Mouse (Mus musculus) lung, postnatal 0 days (tissue): Measurements from ENCODE around the gene Ttc38. TPM values are rescaled to one million over a fixed set of nuclear protein-coding genes. Genes with fewer than 3 reads are reported as not detected.
"Not testable (repeated sequence)": the region's sequence is repeated elsewhere in the genome, so short reads cannot be mapped to it uniquely, and the experiment has no call there.

Experiments
- ATAC-seq: fragments of 200-750 bp; cut with Nextera tagmentation; 2 replicates; pipeline ENCODE4 v1.8.0; 2017; ENCODE audit warnings: moderate library complexity
- DNase-seq: peaks from one replicate; pipeline ENCODE4 v3.0.0-alpha.2; 2016; ENCODE audit warnings: low spot score
- H3K27ac ChIP-seq: fragments of 300-500 bp; sonication (generic); 2 replicates; pipeline ENCODE4 v1.5.1; 2014; ENCODE audit warnings: antibody characterized with exemption, mild to moderate bottlenecking, low read length, mixed read lengths
- H3K27me3 ChIP-seq: fragments of 300-500 bp; sonication (generic); replicated peaks from 2 replicates; pipeline ENCODE4 v1.6.1; 2014; ENCODE audit warnings: low read length, mixed read lengths; ENCODE audit not compliant: insufficient read depth
- H3K36me3 ChIP-seq: fragments of 300-500 bp; sonication (generic); 2 replicates; pipeline ENCODE4 v1.6.1; 2014; ENCODE audit warnings: low read length, mixed read lengths; ENCODE audit not compliant: insufficient read depth
- H3K4me1 ChIP-seq: fragments of 300-500 bp; sonication (generic); 2 replicates; pipeline ENCODE4 v1.6.1; 2014; ENCODE audit warnings: antibody characterized with exemption, low read depth, low read length, mixed read lengths; ENCODE audit not compliant: insufficient read depth
- H3K4me2 ChIP-seq: fragments of 300-500 bp; sonication (generic); replicated peaks from 2 replicates; pipeline ENCODE4 v1.6.1; 2014; ENCODE audit warnings: low read depth, mild to moderate bottlenecking, low read length, moderate library complexity, mixed read lengths
- H3K4me3 ChIP-seq: fragments of 300-500 bp; sonication (generic); 2 replicates; pipeline ENCODE4 v1.5.1; 2014; ENCODE audit warnings: low read depth, low read length
- H3K9ac ChIP-seq: fragments of 300-500 bp; sonication (generic); replicated peaks from 2 replicates; pipeline ENCODE4 v1.6.1; 2014; ENCODE audit warnings: low read depth, mild to moderate bottlenecking
- H3K9me3 ChIP-seq: fragments of 300-500 bp; sonication (generic); 2 replicates; pipeline ENCODE4 v1.6.1; 2016; ENCODE audit warnings: low read length, mixed read lengths
- CTCF ChIP-seq: IDR thresholded peaks from 2 replicates; pipeline ENCODE4 v1.5.1; 2016; ENCODE audit warnings: antibody characterized with exemption, mild to moderate bottlenecking
- EP300 ChIP-seq: IDR thresholded peaks from 2 replicates; pipeline ENCODE4 v1.6.1; 2016; ENCODE audit warnings: antibody characterized with exemption, mild to moderate bottlenecking, control low read depth
- WGBS: fragments of 180-500 bp; shearing (Covaris S2); extraction: QIAGEN DNeasy Blood & Tissue Kit; methylation state at CpG from one replicate; pipeline ENCODE4 v1.1.7; 2014; 5-methylcytosine and 5-hydroxymethylcytosine counted together
- polyA plus RNA-seq: library from polyadenylated mRNA; unstranded; fragments of >200 nt; fragmentation: Nextera tagmentation; extraction: Ambion mirVana; gene quantifications from 2 replicates; pipeline ENCODE4 v1.2.1, GENCODE M21; 2015

The Ttc38 gene
- polyA plus RNA-seq, 1 experiment from 2014 or later = 8.7 TPM

GRCm38 (mm10) chr15:85851656-85852392 is 19.7 kb downstream of the Ttc38 start:
- Histone ChIP-seq H3K4me2 (no peak overlapping the region), H3K9me3 (no peaks in the 10 kb centered on the region), H3K9ac (no peak overlapping the region), H3K4me3 (no peak overlapping the region), H3K4me1 (no peaks in the 10 kb centered on the region), H3K36me3 (no peaks in the 10 kb centered on the region), H3K27me3 (no peaks in the 10 kb centered on the region), H3K27ac (no peak overlapping the region)
- DNase-seq (no peak), ATAC-seq (no peak)
- TF ChIP-seq CTCF (peak; percentile 41), EP300 (no peak)
- 74% methylated on average over 12 of the region's 12 CpGs for WGBS

DNA sequence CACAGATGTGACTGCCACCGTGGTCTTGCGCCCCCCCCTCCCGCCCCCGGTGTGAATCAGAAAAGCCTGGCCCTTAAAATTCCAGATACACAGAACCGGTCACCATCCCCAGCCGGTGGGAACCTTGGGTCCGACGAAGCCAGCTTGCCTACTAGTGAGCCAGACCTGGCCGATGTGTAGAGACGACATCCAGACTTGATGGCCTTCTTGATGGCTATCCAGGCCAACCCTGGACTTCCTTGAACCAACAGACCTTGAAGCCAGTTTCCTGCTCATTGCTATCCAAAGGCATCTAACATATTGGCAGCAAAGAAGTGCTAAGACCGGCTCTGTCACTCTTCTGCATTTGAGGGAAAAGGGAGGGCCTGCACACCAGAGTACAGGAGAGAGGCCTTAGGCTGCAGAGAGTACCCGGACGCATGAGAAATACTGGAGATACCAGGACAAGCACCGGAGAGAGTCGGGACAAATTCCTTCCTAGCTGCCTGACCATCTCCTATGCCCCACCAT is 26.9 kb downstream of the Ttc38 start:
- no peaks in the 10 kb centered on the region for H3K27me3 ChIP-seq
- DNase-seq (no peak), ATAC-seq (peak; percentile 16)
- H3K4me1 ChIP-seq = no peaks in the 10 kb centered on the region
- peak overlapping the region; percentile 85 for H3K4me2 ChIP-seq
- H3K4me3 ChIP-seq = peak overlapping the region; percentile 52
- H3K27ac ChIP-seq = peak overlapping the region; percentile 65
- H3K9me3 ChIP-seq = no peaks in the 10 kb centered on the region
- 9% methylated on average over 15 of the region's 15 CpGs for WGBS
- TF ChIP-seq CTCF (no peak), EP300 (no peak)
- peak overlapping the region; percentile 65 for H3K9ac ChIP-seq
- no peaks in the 10 kb centered on the region for H3K36me3 ChIP-seq

DNA sequence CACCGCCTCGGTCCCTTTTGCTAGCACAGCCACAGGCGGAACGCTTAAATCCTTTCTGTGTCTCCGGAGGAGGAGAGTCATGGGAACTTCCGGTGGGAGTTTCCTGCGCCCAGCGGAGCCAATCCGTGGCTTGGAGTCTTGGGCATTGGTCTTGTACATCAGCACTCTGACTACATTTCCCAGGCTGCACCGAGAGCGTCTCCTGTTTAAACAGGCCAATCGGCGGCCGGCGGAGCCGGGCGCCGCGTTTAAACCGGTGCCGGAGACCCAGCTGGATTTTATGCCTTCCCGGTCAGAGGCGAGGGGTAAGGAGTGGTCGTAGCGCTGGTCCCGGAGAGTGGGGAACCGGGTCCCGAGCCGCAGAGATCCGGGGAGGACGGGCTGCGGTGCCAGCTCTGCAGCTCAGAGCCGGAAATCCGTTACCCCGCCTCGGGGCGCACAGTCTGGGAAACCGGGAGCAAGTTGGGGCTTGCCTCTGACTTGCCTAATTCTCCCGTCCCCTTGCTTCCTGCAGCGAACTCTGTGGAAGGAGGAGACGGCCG is 27.5 kb downstream of the Ttc38 start, which contains the start of gene Gtse1:
TSS of gene Gtse1 (plus strand) at position 256 of the 542 bp plus-strand sequence.
- DNase-seq (peak; percentile 98), ATAC-seq (peak; percentile 100)
- WGBS = under 1% methylated on average over 41 of the region's 42 CpGs
- Histone ChIP-seq H3K36me3 (no peaks in the 10 kb centered on the region), H3K4me1 (no peaks in the 10 kb centered on the region), H3K9me3 (no peaks in the 10 kb centered on the region), H3K4me3 (peak within 1 kb of the TSS; percentile 52), H3K27ac (peak within 1 kb of the TSS; percentile 65), H3K9ac (peak within 1 kb of the TSS; percentile 65), H3K27me3 (no peaks in the 10 kb centered on the region), H3K4me2 (peak within 1 kb of the TSS; percentile 85)
- TF ChIP-seq EP300 (no peak), CTCF (no peak)

DNA sequence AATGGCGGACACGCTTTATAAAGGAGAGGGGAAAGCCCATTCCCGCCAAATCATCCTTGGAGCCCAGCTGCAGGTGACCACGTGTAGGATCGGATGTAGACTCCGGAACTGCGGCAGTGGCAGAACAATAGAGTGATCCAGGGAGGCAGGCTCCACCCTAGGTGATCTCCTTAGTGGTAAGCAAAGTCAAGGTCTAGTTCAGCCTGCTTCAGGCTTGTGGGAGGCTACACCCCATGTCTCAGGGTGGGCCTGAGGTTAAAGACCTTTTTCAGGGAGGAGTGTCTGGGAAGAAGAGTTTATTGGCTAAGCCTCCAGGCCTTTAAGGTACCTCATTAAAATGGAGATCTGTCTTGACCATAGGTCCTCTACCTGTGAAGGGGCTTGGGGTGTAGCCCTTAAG is 33.8 kb downstream of the Ttc38 start:
- ATAC-seq, H3K4me2 ChIP-seq, H3K9ac ChIP-seq, H3K4me3 ChIP-seq, H3K27me3 ChIP-seq, H3K36me3 ChIP-seq, H3K9me3 ChIP-seq, H3K4me1 ChIP-seq, H3K27ac ChIP-seq, DNase-seq: not testable (repeated sequence)
- 94% methylated on average over 7 of the region's 7 CpGs for WGBS

DNA sequence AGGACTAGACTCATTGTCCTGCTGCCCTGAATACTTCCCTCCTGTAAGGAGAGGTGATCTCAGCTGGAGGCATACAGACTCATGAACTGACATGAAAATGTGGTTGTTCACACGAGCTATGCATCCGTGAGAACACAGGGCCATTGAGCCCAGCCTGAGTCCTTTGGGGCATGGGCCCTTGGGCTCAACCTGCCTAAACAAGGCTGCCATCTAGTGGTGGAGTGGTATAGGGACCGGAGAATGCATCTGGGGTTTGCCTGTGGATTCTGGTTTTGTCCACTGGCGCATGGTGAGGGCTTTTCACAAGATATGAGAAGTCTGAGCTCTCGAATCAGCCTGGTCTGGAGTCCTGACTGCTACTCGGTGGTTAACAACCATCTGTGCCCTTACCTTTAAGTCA is 35.6 kb downstream of the Ttc38 start:
- H3K9me3 ChIP-seq = no peaks in the 10 kb centered on the region
- H3K4me1 ChIP-seq = no peaks in the 10 kb centered on the region
- H3K4me3 ChIP-seq = no peak overlapping the region
- no peak overlapping the region for H3K27ac ChIP-seq
- H3K4me2 ChIP-seq = no peak overlapping the region
- ATAC-seq (peak; percentile 75), DNase-seq (peak; percentile 75)
- H3K36me3 ChIP-seq = 0 out of 2 replicates have a peak, but pooled peaks cover 5% of the 10 kb centered on the region
- no peak overlapping the region for H3K9ac ChIP-seq
- WGBS = 46% methylated on average over 6 of the region's 6 CpGs
- H3K27me3 ChIP-seq = no peaks in the 10 kb centered on the region
- peak; percentile 96 for TF ChIP-seq CTCF
- no peak for TF ChIP-seq EP300

DNA sequence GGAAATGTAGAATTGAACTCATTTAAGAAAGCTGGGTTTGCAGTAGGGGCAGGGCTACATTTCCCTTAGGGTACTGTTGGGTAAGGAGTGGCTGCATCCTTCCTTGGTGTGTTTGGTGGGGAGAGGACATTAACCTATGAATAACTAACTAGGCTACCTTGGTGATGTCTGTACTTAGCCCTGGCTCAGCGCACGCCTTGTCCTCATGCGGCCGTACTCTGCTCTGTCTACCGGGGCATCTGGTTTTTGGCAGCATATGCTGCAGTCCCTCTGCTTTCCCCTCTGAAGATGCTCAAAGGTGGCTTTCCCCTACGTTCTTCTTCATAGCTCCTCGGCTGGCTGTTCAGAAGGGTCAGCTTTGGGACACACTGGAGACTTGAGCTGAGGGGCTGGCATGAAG is 45.2 kb downstream of the Ttc38 start:
- no peak overlapping the region for H3K27ac ChIP-seq
- no peak overlapping the region for H3K4me2 ChIP-seq
- H3K36me3 ChIP-seq = no peaks in the 10 kb centered on the region
- no peaks in the 10 kb centered on the region; the same call in 1 of the 2 replicates for H3K4me1 ChIP-seq
- H3K4me3 ChIP-seq = no peak overlapping the region
- H3K27me3 ChIP-seq = no peaks in the 10 kb centered on the region
- 88% methylated on average over 7 of the region's 7 CpGs for WGBS
- TF ChIP-seq CTCF (no peak), EP300 (no peak)
- ATAC-seq (no peak), DNase-seq (no peak)
- H3K9me3 ChIP-seq = no peaks in the 10 kb centered on the region
- H3K9ac ChIP-seq = no peak overlapping the region
